Mouse (Mus musculus) liver, embryonic 12.5 days (tissue): ENCODE results near the gene March8. TPM values are rescaled to one million over a fixed set of nuclear protein-coding genes. Genes with fewer than 3 reads are reported as not detected.

Source experiments
- ATAC-seq: fragments of 200-750 bp; cut with Nextera tagmentation; 2 replicates; pipeline ENCODE4 v1.8.0; 2017; ENCODE audit warnings: moderate number of reproducible peaks, mild to moderate bottlenecking, moderate library complexity
- H3K27ac ChIP-seq: fragments of 300-500 bp; sonication (generic); 2 replicates; pipeline ENCODE4 v1.5.1; 2016; ENCODE audit warnings: mild to moderate bottlenecking
- H3K27me3 ChIP-seq: fragments of 300-500 bp; sonication (generic); replicated peaks from 2 replicates; pipeline ENCODE4 v1.6.1; 2016; ENCODE audit warnings: mild to moderate bottlenecking, moderate library complexity
- H3K36me3 ChIP-seq: fragments of 300-500 bp; sonication (generic); 2 replicates; pipeline ENCODE4 v1.6.1; 2016; ENCODE audit warnings: mild to moderate bottlenecking, moderate library complexity
- H3K4me1 ChIP-seq: fragments of 300-500 bp; sonication (generic); 2 replicates; pipeline ENCODE4 v1.6.1; 2016
- H3K4me2 ChIP-seq: fragments of 300-500 bp; sonication (generic); 2 replicates; pipeline ENCODE4 v1.6.1; 2016; ENCODE audit warnings: mild to moderate bottlenecking, moderate library complexity
- H3K4me3 ChIP-seq: fragments of 300-500 bp; sonication (generic); 2 replicates; pipeline ENCODE4 v1.5.1; 2016; ENCODE audit warnings: mild to moderate bottlenecking, moderate library complexity
- H3K9ac ChIP-seq: fragments of 300-500 bp; sonication (generic); 2 replicates; pipeline ENCODE4 v1.6.1; 2016; ENCODE audit warnings: mild to moderate bottlenecking, moderate library complexity
- H3K9me3 ChIP-seq: fragments of 300-500 bp; sonication (generic); replicated peaks from 2 replicates; pipeline ENCODE4 v1.6.1; 2016; ENCODE audit warnings: mild to moderate bottlenecking, moderate library complexity
- WGBS: fragments of 180-500 bp; shearing (Covaris S2); methylation state at CpG from one replicate; pipeline ENCODE4 v1.1.7; 2016; ENCODE audit not compliant: insufficient replicate concordance; 5-methylcytosine and 5-hydroxymethylcytosine counted together
- polyA plus RNA-seq: library from polyadenylated mRNA; unstranded; fragments of >200 nt; fragmentation: Nextera tagmentation; extraction: Ambion mirVana; gene quantifications from 2 replicates; pipeline ENCODE4 v1.2.1, GENCODE M21; 2016

Gene March8
- polyA plus RNA-seq, 1 experiment from 2014 or later, result 85.2 TPM

GRCm38 (mm10) chr6:116397621-116398020 lies 59.8 kb downstream of the March8 start:
- H3K4me3 ChIP-seq, result no peak overlapping the region
- peaks cover 72% of the 10 kb centered on the region for H3K36me3 ChIP-seq
- 71% methylated on average over 6 of the region's 6 CpGs for WGBS
- H3K9me3 ChIP-seq, result no peaks in the 10 kb centered on the region
- H3K4me1 ChIP-seq, result 0 out of 2 replicates have a peak, but pooled peaks cover 10% of the 10 kb centered on the region
- H3K27me3 ChIP-seq, result no peaks in the 10 kb centered on the region
- no peak overlapping the region for H3K4me2 ChIP-seq
- no peak overlapping the region for H3K9ac ChIP-seq
- no peak for ATAC-seq
- no peak overlapping the region for H3K27ac ChIP-seq

GRCm38 (mm10) chr6:116398136-116398535 lies 60.3 kb downstream of the March8 start:
- H3K9ac ChIP-seq, result no peak overlapping the region
- H3K9me3 ChIP-seq, result no peaks in the 10 kb centered on the region
- ATAC-seq, result no peak
- H3K36me3 ChIP-seq, result peaks cover 73% of the 10 kb centered on the region
- H3K4me1 ChIP-seq, result 0 out of 2 replicates have a peak, but pooled peaks cover 10% of the 10 kb centered on the region
- no peaks in the 10 kb centered on the region for H3K27me3 ChIP-seq
- H3K27ac ChIP-seq, result no peak overlapping the region
- 87% methylated on average over 2 of the region's 2 CpGs for WGBS
- H3K4me2 ChIP-seq, result no peak overlapping the region
- no peak overlapping the region for H3K4me3 ChIP-seq

DNA sequence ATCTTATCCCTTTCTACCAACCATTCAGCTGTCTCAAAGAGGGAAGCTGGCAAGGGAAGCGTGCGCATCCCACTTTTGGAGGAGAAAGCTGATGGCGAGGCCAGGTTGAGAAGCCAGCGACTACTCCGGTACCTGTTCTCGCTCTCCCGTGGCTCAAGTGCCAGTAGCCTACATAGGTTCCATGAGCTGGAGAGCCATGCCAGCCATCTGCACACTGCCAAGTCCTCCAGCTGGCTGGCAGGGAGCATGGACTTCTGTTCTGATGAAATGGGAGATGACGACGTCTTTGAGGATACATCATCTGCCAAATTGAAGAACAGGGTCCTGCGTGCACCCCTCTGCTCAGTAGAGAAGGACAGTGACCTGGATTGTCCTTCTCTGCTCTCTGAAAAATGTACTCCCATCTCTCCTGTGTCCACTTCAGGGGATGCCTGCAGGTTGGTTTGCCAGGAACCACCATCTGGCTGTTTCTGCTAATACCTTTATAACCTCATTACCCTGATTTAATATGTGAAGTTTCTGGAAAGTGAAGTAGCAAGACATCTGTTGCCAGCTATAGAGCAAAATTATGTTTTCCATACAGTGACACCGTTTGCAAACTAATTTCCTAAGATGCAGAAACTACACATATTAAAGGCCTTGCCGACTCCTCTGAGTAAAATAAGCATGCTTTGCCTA lies 64.1 kb downstream of the March8 start:
- WGBS, result 91% methylated on average over 12 of the region's 12 CpGs
- no peaks in the 10 kb centered on the region for H3K9me3 ChIP-seq
- H3K27ac ChIP-seq, result no peak overlapping the region
- peaks cover 80% of the 10 kb centered on the region for H3K36me3 ChIP-seq
- ATAC-seq, result no peak
- no peak overlapping the region for H3K9ac ChIP-seq
- H3K27me3 ChIP-seq, result no peaks in the 10 kb centered on the region
- no peak overlapping the region for H3K4me2 ChIP-seq
- 0 out of 2 replicates have a peak, but pooled peaks cover 10% of the 10 kb centered on the region for H3K4me1 ChIP-seq
- no peak overlapping the region for H3K4me3 ChIP-seq

GRCm38 (mm10) chr6:116402426-116402825 lies 64.6 kb downstream of the March8 start:
- Histone ChIP-seq H3K9ac (no peak overlapping the region), H3K27me3 (no peaks in the 10 kb centered on the region), H3K9me3 (no peaks in the 10 kb centered on the region), H3K4me2 (no peak overlapping the region), H3K4me3 (no peak overlapping the region), H3K36me3 (peaks cover 82% of the 10 kb centered on the region), H3K27ac (no peak overlapping the region), H3K4me1 (0 out of 2 replicates have a peak, but pooled peaks cover 10% of the 10 kb centered on the region)
- no peak for ATAC-seq
- 89% methylated on average over 3 of the region's 3 CpGs for WGBS

DNA sequence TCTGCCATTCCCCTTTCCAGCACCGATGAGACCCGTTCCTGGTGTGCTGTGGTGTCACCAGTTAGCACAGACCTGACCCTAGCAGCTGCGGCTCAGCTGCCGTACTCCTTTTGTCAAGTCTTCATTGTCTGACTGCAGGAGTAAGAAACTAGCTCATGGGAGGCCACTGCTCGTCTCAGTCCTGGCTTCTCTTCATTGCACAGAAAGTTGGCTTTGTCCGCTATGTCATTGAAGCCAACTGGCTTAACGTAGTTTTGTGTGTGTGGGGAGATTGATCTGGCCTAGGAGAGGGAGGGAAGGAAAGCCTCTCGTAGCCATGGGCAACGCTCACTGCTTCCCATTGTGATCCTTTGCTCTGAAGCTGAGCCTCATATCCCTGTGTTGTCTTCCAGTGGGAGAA lies 67.4 kb downstream of the March8 start:
- Histone ChIP-seq H3K4me1 (peaks cover 8% of the 10 kb centered on the region), H3K4me3 (no peak overlapping the region), H3K27me3 (no peaks in the 10 kb centered on the region), H3K9ac (no peak overlapping the region), H3K27ac (no peak overlapping the region), H3K9me3 (no peaks in the 10 kb centered on the region), H3K36me3 (peaks cover 98% of the 10 kb centered on the region), H3K4me2 (no peak overlapping the region)
- ATAC-seq, result no peak
- WGBS, result 91% methylated on average over 9 of the region's 9 CpGs

- 75% methylated on average over 5 of the region's 5 CpGs for WGBS
Measured at GRCm38 (mm10) chr6:116405715-116406114, 67.9 kb downstream of the March8 start.

GRCm38 (mm10) chr6:116406152-116406551 lies 68.3 kb downstream of the March8 start:
- H3K27me3 ChIP-seq, result no peaks in the 10 kb centered on the region
- H3K36me3 ChIP-seq, result peaks cover 98% of the 10 kb centered on the region
- WGBS, result 61% methylated on average over 2 of the region's 2 CpGs
- H3K9me3 ChIP-seq, result no peaks in the 10 kb centered on the region
- no peak overlapping the region for H3K27ac ChIP-seq
- no peak overlapping the region for H3K9ac ChIP-seq
- H3K4me3 ChIP-seq, result no peak overlapping the region
- no peak overlapping the region for H3K4me2 ChIP-seq
- peaks cover 8% of the 10 kb centered on the region for H3K4me1 ChIP-seq
- ATAC-seq, result no peak

More at GRCm38 (mm10) chr6:116405715-116406114, 67.9 kb downstream of the March8 start:
- Histone ChIP-seq H3K27ac (no peak overlapping the region), H3K27me3 (no peaks in the 10 kb centered on the region), H3K4me1 (peaks cover 8% of the 10 kb centered on the region), H3K4me2 (no peak overlapping the region), H3K9me3 (no peaks in the 10 kb centered on the region), H3K9ac (no peak overlapping the region), H3K4me3 (no peak overlapping the region), H3K36me3 (peaks cover 98% of the 10 kb centered on the region)
- ATAC-seq, result no peak

DNA sequence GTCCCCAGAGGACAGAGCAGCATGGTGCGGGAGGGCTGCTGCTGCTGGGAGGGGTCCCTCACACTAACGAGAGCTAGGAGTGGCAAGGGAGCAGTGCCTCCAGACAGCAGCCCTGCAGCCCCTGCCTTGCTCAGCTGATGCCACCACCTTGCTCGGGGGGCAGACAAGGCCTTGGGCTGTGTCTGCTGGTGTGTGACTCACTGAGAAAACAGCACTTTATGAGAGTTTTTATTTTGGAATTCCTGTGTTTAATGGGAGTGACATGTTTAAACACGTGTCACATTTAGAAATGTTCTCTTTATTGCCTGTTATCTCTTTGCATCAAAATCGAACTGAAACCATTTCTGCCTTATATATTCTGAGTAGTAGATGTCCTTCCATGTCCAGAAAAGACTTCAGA lies 68.9 kb downstream of the March8 start:
- no peaks in the 10 kb centered on the region for H3K27me3 ChIP-seq
- peaks cover 96% of the 10 kb centered on the region for H3K36me3 ChIP-seq
- WGBS, result 80% methylated on average over 5 of the region's 5 CpGs
- H3K4me2 ChIP-seq, result no peak overlapping the region
- no peaks in the 10 kb centered on the region for H3K9me3 ChIP-seq
- no peak overlapping the region for H3K27ac ChIP-seq
- peaks cover 8% of the 10 kb centered on the region for H3K4me1 ChIP-seq
- H3K9ac ChIP-seq, result no peak overlapping the region
- H3K4me3 ChIP-seq, result no peak overlapping the region
- ATAC-seq, result no peak

DNA sequence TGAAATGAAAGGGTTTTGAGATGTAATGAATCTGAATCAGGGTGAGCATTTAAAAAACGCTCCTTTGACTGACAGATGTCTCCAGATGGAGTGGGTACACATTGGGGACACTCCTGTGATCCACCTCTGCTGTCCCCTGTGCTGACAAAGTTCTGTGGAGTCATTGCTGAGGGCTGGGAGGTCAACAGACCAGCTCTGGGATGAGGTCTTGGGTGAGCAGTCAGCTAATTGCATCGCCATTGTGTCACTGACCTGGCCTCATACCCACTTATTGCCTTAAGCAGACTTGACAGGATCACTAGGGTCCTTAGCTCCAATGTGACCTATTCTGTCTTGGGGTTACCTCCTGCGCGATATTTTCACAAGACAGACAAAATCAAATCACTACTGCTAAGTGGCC lies 69.4 kb downstream of the March8 start:
- 91% methylated on average over 4 of the region's 4 CpGs for WGBS
- no peak overlapping the region for H3K4me3 ChIP-seq
- no peaks in the 10 kb centered on the region for H3K27me3 ChIP-seq
- H3K36me3 ChIP-seq, result peaks cover 95% of the 10 kb centered on the region
- H3K9ac ChIP-seq, result no peak overlapping the region
- ATAC-seq, result no peak
- no peak overlapping the region for H3K4me2 ChIP-seq
- no peak overlapping the region for H3K27ac ChIP-seq
- H3K4me1 ChIP-seq, result peaks cover 8% of the 10 kb centered on the region
- no peaks in the 10 kb centered on the region for H3K9me3 ChIP-seq

DNA sequence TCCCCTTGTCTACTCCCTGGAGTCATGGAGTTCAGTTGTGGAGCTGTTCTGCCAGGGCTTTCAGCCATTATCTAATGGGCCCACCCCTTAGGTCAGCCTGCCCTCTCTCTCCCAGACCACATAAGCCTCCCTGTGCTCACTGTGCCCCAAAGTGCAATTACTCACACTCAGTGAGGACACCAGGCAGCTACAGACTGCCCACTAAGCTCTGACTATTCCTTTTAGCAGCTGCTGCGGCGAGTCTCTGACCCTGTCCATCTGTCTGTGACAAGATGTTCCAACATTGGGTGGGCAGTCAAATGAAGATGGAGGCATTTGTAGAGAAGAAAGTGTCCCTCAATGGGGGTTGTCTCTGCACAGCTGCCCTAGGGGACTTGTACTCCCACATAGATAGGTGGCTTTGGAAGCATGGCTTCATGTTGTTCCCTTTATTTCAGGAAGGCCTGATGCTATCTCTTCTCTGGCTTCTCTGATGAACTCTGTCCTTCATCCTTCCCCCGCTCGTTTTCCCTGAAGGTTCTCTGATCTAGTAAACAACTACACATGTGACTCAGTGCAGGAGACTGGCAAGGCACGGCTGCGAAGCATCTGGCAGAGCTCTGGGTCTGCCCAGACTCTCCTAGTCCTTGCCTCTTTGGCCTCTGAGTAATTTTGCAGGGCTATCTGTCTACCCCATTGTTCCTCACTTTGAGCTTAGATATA lies 70.3 kb downstream of the March8 start:
- Histone ChIP-seq H3K9me3 (no peaks in the 10 kb centered on the region), H3K4me3 (no peak overlapping the region), H3K27me3 (no peaks in the 10 kb centered on the region), H3K4me1 (peaks cover 8% of the 10 kb centered on the region), H3K9ac (no peak overlapping the region), H3K27ac (no peak overlapping the region), H3K36me3 (peaks cover 86% of the 10 kb centered on the region), H3K4me2 (no peak overlapping the region)
- no peak for ATAC-seq
- 58% methylated on average over 6 of the region's 6 CpGs for WGBS

GRCm38 (mm10) chr6:116410436-116410835 lies 72.6 kb downstream of the March8 start:
- H3K27ac ChIP-seq, result no peak overlapping the region
- no peaks in the 10 kb centered on the region for H3K27me3 ChIP-seq
- peaks cover 18% of the 10 kb centered on the region for H3K4me1 ChIP-seq
- H3K4me2 ChIP-seq, result no peak overlapping the region
- H3K4me3 ChIP-seq, result no peak overlapping the region
- ATAC-seq, result no peak
- WGBS, result 96% methylated on average over 10 of the region's 10 CpGs
- H3K36me3 ChIP-seq, result peaks cover 63% of the 10 kb centered on the region
- no peaks in the 10 kb centered on the region for H3K9me3 ChIP-seq
- H3K9ac ChIP-seq, result no peak overlapping the region

- Histone ChIP-seq H3K9ac (no peak overlapping the region), H3K27ac (no peak overlapping the region), H3K4me1 (peaks cover 23% of the 10 kb centered on the region), H3K4me3 (no peak overlapping the region), H3K36me3 (peaks cover 50% of the 10 kb centered on the region), H3K4me2 (no peak overlapping the region), H3K27me3 (no peaks in the 10 kb centered on the region), H3K9me3 (no peaks in the 10 kb centered on the region)
- 82% methylated on average over 3 of the region's 3 CpGs for WGBS
- ATAC-seq, result no peak
Measured at GRCm38 (mm10) chr6:116411716-116412115, 73.9 kb downstream of the March8 start.
